Mouse (Mus musculus): ENCODE results near the gene Rpl4. TPM values are rescaled to one million over a fixed set of nuclear protein-coding genes. Genes with fewer than 3 reads are reported as not detected.
A peak's percentile ranks its signal among the peaks of the same experiment; 100 is the strongest.
"Not testable (repeated sequence)": the region's sequence is repeated elsewhere in the genome, so short reads cannot be mapped to it uniquely, and the experiment has no call there.

Gene Rpl4
- 100 to 1,000 TPM; 433 to 462 TPM for total RNA-seq (2021)

DNA sequence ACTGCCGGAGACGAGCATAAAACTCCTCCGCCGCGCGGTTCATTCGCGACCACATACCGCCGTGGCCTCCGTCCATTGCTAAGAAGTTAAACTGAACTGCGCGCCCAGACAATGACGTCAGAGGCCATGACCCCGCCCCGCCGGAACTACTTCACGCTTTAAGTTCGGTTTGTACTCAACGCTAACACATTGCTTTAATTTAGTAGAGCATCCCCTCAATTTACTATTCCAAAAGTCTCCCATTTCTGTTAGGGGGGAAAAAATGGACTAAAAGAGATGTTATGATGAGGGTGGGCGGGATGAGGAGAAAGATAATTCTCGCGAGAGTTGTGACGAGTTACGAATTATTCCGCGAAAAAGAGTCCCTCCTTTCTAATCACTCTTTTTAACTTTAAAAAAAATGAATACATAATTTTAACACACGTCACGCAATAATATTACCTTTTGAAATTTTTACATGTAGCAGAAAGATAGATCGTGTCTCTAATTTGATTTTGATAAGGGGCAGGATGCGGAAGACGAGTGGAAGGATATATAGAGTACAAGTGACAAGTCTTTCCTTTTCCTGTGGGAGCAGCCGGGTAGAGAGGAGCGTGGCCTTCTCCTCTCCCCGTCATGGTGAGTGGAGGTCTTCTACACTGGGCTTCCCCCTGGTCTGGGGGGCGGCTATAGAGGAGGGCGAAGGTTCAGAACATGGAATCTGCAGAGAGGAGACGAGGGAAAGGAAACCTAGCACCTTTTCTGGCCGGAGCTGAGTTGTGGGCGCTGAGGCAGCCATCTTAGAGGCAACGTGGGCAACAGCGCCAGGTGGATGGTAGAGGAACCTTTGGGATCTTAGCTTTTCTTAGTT, at the start of gene Rpl4, which contains the start of gene Zwilch:
Rpl4 (plus strand) TSS at position 560 of the 850 bp plus-strand sequence.
Zwilch (minus strand) TSS at position 289 of the 850 bp plus-strand sequence.
- intact Hi-C loops (cut with DNase I), result loop anchor here (5.0 kb wide), 1 partner anchor 169 kb away; the partner anchor contains the start of gene Dis3l
- peak; percentile 51 for DNase-seq (ENCODE audit: low spot score)

DNA sequence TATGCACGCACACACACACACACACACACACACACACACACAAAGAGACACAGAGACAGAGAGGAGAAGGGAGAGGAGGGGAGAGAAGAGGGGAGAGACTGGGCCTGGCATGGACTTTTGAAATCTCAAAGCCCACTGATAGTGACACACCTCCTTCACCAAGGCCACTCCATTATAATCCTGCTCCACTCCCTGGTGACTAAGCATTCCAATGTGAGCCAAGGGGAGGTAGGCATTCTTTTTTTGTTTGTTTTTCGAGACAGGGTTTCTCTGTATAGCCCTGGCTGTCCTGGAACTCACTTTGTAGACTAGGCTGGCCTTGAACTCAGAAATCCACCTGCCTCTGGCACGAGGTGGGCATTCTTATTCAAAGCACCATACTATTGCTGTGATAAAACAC, 48.3 kb upstream of the Rpl4 start:
- intact Hi-C loops (cut with DNase I); DNase-seq (ENCODE audit: low spot score): not testable (repeated sequence)

DNA sequence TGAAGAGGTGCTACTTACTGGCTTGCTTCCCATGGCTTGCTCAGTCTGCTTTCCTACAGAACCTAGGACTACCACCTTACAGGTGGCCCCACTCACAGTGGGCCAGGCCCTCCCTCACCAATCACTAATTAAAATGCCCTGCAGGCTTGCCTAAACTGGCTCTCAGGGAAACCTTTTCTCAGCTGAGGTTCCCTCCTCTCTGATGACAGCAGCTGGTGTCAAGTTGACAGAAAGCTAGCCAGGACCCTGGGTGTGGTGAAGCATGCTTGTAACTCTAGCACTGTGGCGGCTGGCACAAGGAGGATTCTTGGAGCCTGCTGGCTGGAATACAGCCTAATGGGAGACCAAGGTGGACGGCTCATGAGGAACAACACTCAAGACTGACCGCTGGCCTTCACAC, 47.9 kb upstream of the Rpl4 start:
- intact Hi-C loops (cut with DNase I), result no loop called here
- no peak for DNase-seq (ENCODE audit: low spot score)

DNA sequence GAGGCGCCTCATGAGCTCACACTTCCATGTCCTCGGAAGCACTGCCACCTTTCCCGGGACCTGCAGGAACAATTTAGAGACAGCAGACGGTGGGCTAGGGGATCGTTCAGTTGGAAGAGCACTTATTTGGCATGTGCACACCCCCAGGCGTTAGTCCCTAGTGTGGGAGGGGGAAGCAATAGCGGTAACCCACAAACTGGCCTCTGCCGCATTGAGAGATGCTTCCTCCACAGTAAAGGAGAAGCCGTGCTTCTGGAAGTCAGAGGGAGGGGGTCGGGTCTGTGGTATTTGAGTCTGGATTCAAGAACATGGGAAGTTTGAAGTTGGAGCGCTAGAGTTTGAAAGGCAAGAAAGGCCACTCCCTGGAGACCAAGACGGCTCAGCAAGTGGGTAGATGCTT, 47.1 kb upstream of the Rpl4 start:
- intact Hi-C loops (cut with DNase I), result no loop called here
- no peak for DNase-seq (ENCODE audit: low spot score)

DNA sequence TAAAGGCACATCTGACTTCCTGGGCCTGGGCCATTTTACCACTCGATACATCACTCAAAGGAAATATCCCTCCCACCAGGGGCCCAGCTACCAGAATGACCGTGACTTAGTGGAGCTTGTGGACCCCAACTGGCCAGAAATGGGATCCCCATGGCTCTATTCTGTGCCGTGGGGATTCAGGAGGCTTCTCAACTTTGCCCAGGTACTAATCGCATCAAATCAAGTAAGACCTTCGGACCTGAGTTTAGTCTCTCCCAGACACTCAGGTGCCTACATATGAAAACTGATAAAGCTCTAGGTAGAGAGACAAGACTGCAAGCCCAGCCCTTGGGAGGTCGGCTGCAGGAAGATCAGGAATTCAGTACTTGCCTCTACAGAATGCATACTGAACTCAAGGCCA, 41.6 kb upstream of the Rpl4 start:
- intact Hi-C loops (cut with DNase I), result no loop called here
- DNase-seq (ENCODE audit: low spot score), result no peak

DNA sequence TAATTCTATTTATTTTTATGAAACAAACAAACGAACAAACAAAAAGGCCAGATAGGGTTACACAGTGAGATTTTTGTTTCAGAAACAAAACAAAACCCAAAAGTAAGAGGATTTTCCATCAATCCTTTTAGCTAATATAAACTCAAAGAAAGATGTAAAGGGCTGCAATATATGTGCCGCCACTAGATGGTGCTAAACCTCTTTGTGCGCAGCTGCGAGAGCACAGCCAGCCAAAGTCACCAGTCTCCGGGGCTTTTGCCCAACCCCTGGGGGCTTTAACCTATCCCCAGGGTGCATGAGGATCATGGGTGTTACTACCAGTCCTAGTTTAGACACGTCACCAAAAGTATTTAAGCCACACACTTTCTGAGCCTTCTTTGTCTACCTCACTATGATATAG, 34.3 kb upstream of the Rpl4 start:
- not testable (repeated sequence) for DNase-seq (ENCODE audit: low spot score)
- intact Hi-C loops (cut with DNase I), result loop anchor here (2.0 kb wide), 1 partner anchor 134 kb away; no protein-coding TSS in a partner anchor

DNA sequence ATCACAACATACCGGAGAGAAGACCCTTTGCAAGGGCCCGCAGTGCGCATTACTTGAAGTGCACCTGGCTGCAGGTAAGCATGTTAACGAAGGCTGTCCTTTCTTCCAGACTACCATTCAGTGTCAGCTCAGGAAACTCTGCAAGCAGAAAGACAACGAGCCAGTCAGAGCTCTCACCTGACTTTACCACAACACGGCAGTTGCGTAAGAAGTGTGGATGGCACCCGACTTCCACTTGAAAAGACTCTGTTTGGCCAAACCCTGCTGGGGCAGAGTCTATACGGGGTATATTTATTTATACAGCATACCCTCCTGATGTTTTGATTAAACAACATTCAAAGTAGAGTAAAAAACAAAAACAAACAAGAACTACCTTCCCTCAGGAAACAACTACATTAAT, 33.3 kb upstream of the Rpl4 start:
- DNase-seq (ENCODE audit: low spot score), result no peak
- intact Hi-C loops (cut with DNase I), result loop anchor here (2.0 kb wide), 1 partner anchor 133 kb away; no protein-coding TSS in a partner anchor

DNA sequence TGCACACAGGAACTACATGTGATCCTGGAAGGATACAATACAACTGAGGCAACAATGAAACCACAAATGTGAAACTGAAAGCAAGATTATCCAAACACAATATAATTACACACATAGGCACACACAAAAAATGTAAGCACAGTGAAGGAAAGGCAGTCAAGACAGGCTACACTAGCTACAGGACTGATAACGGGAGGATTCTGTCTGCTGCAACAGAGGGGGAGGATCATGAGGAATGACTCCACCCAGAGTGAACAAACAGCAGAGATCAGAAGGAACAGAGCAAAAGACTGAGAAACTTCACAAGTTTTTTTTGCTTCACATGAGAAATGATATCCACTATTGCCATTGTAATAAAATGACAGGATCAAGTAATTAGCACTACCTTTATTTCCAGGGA, 16.5 kb upstream of the Rpl4 start:
- intact Hi-C loops (cut with DNase I), result no loop called here
- DNase-seq (ENCODE audit: low spot score), result no peak

DNA sequence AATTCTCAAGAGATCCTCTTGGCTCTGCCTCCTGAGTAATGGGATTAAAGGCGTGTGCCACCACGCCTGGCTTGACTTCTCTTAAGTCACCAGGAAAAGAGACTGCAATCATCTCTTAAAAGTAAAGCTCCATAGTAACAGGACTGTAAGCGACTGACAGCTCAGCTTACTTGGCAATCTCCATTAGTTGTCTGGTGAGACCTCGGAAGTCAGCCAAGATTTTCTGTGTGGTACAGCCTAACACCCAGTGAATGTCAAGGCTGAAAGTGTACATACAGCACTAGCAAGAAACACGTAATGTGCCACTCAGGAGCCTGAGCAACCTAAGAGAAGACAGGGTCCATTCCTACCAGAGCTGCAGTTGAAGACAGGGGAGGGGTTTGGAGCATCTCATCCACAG, 12.7 kb upstream of the Rpl4 start:
- DNase-seq (ENCODE audit: low spot score), result no peak
- intact Hi-C loops (cut with DNase I), result no loop called here

DNA sequence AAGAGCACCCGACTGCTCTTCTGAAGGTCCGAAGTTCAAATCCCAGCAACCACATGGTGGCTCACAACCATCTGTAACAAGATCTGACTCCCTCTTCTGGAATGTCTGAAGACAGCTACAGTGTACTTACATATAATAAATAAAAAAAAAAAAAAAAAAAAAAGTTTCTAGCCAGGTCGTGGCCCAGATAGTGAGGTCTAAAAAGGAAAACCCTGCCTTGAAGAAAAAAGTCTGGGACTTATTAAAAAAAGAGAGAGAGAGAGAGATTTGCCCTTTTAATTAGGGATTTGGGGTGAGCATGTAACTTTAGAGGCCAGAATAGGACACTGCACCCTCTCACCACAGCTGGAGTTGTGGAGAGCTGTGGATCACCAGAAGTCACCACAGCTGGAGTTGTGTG, 3.2 kb upstream of the Rpl4 start:
- DNase-seq (ENCODE audit: low spot score), result not testable (repeated sequence)
- intact Hi-C loops (cut with DNase I), result loop anchor here (5.0 kb wide), 1 partner anchor 172 kb away; the partner anchor contains the start of gene Dis3l

DNA sequence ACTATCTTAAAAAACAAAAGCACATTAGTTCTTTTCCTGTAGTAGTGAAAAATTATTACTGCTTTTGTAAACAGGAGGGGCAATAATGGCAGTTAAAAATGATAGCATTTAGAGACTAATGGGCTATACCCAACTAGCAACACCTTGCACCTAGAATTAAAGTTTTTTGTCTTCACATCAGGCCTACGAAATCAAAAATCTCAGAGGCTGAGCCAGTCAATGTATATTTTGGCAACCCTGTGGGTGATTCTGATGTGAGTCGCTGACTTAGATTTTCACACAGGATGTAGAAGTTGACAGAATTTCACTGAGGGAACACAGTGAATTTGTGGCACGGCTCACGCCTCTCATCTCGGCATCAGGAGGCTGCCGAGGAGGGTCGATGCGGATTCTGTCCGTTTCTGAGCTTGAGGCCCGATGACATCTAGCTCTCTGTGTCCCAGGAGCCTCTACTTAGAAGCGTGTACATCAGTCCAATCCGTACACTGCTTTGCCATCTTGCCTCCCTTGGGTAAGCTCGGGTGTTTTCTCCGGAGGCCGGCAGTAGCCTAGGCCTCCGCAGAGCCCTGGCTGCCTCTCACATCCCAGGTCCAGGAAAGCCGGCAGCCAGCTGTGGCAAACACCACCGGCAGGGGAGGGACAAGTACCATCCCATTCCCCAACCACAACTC, 895 bp upstream of the Rpl4 start:
- no peak for DNase-seq (ENCODE audit: low spot score)
- intact Hi-C loops (cut with DNase I), result loop anchor here (5.0 kb wide), 1 partner anchor 170 kb away; the partner anchor contains the start of gene Dis3l

DNA sequence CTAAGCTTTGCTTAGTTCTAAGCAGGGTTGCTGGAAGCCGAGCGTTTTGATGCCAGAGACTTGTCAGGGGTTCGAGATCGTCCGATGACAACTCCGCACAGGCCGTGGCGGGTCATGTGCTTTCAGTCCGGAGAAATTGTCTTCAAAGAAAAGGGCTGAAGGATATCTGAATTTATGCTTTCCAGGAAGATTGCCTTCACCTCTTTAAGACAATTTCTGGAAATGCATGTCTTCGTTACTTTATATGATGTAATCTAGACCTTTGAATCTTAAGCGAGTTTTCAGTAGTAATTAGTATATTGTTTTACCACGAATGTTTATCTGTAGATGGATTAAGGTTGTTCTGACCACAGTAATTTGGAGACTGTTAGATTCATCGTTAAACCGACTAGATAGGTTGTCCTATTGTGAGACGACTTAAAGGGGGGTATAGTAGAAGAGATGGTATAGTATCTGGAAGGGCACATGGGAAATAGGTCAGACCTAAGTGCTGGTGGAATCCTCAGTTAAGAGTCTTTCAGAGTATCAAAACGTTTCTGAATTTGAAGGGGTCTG, 568 bp downstream of the Rpl4 start:
- no peak for DNase-seq (ENCODE audit: low spot score)
- intact Hi-C loops (cut with DNase I), result loop anchor here (5.0 kb wide), 1 partner anchor 169 kb away; the partner anchor contains the start of gene Dis3l

DNA sequence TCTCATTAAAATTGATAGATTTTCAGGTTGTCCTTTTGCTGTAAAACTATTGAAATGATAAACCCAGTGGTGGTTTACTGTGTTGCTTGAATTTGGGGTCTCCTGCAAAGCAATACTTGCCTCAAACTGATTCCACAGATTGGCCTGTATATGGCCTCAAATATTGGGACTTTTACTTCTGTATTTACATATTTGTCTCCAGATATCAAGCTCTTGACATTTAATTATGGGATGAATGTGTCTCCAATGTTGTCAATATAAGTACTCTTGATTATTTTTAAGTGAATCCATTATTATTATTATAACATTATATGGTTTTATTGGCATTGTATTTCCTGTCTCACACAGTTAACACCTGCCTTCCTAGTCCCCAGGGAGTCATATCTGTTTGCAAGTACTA, 1.2 kb downstream of the Rpl4 start:
- intact Hi-C loops (cut with DNase I), result loop anchor here (5.0 kb wide), 1 partner anchor 168 kb away; the partner anchor contains the start of gene Dis3l
- DNase-seq (ENCODE audit: low spot score), result no peak

DNA sequence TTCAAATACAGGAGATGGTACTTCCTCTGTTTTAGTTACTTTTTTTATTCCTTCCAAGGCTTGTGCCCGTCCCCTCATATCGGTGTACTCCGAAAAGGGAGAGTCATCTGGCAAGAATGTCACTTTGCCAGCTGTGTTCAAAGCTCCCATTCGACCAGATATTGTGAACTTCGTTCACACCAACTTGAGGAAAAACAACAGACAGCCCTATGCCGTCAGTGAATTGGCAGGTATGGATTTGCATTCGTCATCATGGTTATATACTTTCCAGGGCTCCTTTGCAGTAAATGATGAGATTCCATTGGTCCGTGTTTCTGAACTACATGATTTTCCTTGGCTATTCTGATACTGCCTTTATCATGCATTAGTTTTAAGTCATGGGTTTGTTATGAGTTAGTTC, 1.6 kb downstream of the Rpl4 start:
- intact Hi-C loops (cut with DNase I), result loop anchor here (5.0 kb wide), 1 partner anchor 168 kb away; the partner anchor contains the start of gene Dis3l
- DNase-seq (ENCODE audit: low spot score), result no peak

DNA sequence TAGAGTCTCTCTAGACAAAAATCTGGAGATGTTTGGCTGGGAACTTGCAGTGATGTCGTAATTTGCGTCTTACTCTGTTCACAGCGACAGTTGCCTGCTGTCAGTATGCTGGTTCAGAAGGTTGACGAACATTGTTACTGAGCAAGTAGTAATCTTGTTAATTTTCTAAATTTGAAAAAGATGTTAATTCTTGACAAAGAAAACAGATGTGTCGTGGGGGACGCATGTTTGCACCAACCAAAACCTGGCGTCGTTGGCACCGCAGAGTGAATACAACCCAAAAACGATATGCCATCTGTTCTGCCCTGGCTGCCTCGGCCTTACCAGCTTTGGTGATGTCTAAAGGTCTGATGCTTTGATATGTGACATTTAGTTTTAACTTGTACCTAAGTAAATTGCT, 2.2 kb downstream of the Rpl4 start:
- no peak for DNase-seq (ENCODE audit: low spot score)
- intact Hi-C loops (cut with DNase I), result no loop called here

DNA sequence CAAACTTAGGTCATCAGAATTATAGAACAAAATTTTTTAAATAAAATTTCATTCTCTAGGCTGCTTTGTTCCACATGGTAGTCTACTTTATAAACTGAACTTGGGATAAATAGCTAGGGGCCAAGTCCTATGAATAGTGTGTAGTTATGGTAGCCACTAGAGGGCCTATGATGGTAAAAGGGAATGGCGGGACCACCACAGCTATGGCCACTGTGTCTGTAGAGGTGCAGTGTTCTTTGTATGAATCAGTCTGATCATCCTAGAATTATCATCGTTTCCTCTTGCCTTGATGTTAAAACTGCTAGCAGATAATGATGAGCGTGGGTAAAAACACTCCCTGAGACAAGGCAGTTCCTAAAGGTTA, 5.4 kb downstream of the Rpl4 start:
- no peak for DNase-seq (ENCODE audit: low spot score)
- intact Hi-C loops (cut with DNase I), result no loop called here

DNA sequence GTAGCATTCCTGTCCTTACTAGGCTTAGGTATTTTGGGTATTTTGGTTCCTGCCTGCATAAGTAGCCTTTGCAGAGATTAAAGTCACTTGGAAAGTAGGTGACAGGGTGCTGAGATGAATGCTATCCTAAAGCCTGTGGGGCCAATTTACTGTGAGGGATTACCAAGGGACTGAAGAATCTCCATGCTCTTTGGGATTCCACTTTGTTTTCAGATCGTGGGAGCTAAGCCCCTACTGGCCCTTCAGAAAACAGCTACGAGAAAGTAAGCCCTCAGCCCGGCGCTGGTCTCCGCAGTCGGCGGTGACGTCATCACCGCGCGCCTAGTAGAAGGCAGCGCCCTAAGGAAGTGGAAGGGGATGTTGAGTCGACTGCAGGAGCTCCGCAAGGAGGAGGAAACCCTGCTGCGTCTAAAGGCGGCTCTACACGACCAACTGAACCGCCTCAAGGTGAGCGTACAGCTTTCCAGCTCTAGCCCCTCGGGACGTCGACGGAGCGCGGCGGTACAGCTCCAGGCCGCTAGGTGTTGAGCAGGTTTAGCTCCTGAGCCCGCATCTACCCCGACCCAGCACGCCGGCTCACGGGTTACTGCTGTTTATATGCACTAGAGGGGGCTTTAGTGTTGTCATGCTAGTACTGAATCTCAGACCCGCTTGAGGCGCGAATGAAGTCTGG, 5.9 kb downstream of the Rpl4 start, which contains the start of gene Snapc5:
Snapc5 (plus strand) TSS at position 301 of the 673 bp plus-strand sequence.
- DNase-seq (ENCODE audit: low spot score), result peak; percentile 81
- intact Hi-C loops (cut with DNase I), result loop anchor here (1.0 kb wide), 1 partner anchor 74 kb away; the partner anchor contains the start of gene Map2k1

DNA sequence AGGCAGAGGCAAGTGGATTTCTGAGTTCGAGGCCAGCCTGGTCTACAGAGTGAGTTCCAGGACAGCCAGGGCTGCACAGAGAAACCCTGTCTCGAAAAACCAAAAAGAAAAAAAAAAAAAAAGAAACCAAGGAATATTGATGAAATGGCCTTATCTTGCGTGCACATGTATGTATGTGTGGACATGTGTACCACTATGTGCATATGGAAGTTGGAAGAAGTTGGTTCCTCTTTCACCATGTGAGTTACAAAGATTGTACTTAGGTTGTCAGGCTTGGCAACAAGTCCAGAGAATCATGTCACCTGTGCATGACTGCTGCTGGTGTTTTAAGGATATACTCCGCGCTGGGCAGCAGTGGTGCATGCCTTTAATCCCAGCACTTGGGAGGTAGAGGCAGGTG, 10.1 kb downstream of the Rpl4 start:
- intact Hi-C loops (cut with DNase I); DNase-seq (ENCODE audit: low spot score): not testable (repeated sequence)

DNA sequence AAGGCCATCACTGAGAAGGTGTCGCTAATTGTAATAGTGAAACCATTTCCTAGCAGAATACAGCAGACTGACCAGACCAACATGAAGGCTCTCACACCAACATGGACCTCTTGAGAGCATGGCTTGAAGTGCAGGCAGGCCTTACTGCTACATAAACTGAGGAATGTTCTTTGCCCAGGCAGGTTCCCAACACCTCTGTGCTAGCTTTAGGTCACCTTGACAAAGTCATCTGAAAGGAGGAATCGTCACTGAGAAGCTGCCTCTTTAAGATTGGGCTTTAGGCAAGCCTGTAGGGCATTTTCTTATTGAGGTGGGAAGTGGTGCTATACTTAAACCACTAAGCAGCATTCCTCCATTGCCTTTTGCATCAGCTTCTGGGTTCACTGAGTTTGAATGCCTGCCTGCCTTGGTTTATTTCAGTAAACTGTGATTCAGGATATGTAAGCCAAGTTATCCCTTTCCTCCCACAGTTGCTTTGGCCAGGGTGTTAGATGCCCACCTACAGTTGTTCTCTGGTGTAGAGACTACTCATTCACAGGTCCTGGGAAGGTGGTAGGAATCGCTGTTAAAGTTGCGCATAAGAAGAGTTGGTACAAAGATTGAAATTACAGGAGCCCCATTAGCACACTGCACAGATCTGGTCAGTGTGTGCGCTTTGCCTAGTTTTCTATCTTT, 11.1 kb downstream of the Rpl4 start:
- no peak for DNase-seq (ENCODE audit: low spot score)
- intact Hi-C loops (cut with DNase I), result no loop called here

Data from heart, postnatal 25 days (tissue).